Mouse (Mus musculus): ENCODE measurements at regions not wholly inside any gene's neighbourhood (a gene's known extent, or its start where the extent isn't known, plus 50 kb on each side); places are given as distances from the start of the nearest gene placed in this dataset.

DNA sequence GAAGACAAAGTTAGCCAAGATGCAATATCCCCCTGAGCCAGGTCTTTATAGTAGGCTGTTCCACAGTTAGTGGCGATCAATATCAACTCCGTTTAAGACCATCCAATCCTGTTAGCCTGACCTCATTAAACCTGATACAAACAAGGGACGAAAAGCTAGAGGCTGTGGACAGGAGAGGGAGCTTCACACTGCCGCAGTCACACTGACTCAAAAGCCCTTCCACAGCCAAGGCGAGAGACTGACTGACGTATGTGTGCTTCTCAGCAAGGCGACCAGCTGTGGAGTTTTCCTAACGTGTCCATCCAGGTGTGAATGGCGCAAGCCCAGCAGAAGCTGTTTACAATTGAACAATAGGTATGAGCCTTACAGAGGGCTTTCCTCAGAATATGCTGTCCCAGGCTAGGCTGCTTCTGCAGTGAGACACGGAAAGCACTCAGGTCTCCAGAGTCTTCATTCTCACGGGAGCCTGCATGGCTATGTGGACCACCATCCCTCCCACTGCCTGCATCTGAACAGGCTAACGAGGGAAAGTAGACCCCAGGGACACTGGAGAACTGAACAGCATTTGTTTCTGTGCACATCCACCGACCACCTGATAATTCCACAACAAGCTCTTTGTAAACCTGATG is 224.7 kb upstream of the Pgrmc2 start:
- DNase-seq (ENCODE audit: low spot score in 2 of 2), result no peak

DNA sequence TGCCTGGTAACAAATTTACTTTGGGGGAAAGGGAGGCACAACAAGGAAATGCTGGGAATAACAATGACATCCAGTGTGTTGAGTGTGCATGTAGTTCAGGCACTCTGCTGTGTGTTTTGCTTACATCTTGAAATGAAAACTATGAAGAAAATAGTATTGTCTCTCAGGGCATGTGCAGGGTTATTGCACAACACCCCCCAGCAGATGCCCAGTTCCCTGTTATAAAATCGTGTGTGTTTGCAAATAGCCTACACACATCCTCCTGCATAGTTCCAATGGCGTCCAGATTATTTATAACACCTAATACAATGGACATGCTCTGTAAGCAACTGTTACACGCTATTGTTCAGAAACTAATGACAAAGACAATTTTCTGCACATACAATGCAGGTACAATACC is 220.0 kb upstream of the Pgrmc2 start:
- no peak for DNase-seq (ENCODE audit: low spot score in 2 of 2)

DNA sequence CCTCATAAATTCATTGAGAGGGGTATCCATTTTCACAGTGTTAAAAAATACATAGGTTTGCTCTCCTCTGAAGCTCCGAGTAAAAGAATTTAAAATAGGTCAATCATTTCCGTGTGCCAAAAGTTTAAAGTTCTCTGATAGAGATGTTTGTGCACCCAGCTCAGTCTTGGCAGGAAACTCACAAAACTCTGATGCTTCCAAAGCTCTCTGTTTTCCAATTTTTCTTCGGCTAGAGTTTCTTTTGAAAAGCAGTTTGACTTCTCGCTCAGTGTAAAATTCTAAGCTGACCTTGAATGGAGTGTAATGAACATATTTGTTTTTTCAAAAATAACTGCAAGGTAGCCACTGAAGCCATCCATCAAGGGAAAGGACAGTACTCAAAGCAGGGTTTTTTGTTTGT is 215.9 kb upstream of the Pgrmc2 start:
- no peak for DNase-seq (ENCODE audit: low spot score in 2 of 2)

DNA sequence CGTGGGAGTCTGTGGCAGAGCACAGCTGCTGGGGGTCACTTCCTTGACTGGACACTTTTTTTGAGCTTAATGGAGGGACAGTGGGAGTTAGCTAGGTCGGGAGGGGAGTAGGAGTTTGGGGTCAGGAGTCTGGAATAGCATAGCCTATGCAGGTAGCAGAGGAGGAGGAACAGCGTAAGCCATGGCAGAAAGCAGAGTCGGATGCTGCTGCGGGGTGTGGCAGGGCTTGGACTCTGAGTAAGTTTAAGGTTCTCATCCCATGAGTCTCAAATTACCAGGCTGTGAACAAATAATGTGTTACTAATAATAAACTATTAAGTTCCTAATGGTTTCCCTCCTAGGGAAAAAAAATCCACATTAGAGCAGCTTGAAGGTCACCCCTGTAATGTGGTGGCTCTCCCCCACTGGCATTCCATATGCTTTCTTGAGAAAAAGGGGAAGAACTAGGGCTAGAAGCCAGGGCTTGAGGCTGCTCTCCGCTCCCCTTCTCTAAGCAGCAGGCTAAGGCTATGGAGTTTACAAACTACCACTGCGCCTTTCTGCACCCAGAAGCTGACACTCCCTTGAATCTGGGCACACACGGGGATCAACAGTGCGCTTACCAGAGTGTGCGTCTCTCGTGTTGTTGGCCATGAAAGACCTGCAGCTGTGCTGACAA is 213.4 kb upstream of the Pgrmc2 start:
- DNase-seq (ENCODE audit: low spot score in 2 of 2), result no peak

DNA sequence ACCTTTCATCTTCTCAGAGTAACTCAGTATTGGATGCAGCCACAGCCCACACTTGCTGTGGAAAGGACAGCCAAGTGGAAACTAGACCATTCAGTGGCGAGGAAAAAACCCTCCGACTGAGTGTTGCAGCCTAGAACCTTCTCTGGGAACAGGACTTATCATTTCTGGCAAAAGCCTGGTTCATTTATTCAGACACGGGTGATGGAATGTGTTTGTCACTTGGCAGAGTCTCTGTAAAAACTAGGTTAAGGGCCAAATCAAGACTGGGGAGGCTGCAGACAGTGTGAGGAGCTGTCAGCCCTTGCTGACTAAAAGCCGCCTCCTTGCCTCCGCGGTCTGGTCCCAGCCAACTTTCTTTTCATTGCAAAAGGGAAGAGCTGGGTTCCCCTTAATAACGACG is 212.3 kb upstream of the Pgrmc2 start:
- DNase-seq (ENCODE audit: low spot score in 2 of 2), result peak in 1 of 2 experiments; percentile 4

DNA sequence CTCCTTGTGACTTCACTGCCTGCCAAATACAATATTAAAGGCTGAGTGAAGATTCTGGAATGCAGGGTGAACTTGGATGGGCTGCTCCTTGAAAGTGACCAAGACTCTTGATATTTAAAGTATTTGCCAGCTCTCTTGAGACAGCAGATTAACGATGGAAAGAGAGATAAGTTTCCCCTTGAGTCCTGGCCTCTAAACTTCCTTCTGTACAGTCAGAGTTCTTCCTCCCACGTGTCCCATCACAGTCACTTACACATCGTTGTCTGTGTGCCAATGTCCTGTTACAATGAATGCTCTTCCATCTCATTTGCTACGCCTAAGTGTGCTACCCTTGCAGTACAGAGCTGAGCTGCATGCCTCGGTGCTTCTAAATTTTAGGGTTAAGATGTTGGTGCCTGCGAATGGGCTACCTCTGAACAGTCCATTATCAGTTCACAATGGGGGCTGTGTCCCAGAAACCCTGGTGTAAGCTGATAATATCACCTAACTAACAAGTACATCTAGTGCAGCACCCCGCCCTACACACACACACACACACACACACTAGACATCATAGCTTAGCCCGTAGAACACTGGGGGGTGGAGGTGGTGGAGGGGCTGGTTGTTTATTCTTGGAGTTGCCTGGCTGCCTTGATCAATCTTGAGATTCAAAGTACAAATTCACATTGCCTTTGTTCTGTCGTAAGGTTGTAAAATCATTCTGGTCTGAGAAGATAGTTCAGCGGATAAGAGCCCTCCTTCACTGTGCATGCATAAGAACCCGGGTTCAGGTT is 207.9 kb upstream of the Pgrmc2 start:
- no peak for DNase-seq (ENCODE audit: low spot score in 2 of 2)

GRCm38 (mm10) chr3:41288735-41289134 is 205.9 kb upstream of the Pgrmc2 start:
- DNase-seq (ENCODE audit: low spot score in 2 of 2), result no peak

GRCm38 (mm10) chr3:41288066-41288465 is 205.2 kb upstream of the Pgrmc2 start:
- no peak for DNase-seq (ENCODE audit: low spot score in 2 of 2)

DNA sequence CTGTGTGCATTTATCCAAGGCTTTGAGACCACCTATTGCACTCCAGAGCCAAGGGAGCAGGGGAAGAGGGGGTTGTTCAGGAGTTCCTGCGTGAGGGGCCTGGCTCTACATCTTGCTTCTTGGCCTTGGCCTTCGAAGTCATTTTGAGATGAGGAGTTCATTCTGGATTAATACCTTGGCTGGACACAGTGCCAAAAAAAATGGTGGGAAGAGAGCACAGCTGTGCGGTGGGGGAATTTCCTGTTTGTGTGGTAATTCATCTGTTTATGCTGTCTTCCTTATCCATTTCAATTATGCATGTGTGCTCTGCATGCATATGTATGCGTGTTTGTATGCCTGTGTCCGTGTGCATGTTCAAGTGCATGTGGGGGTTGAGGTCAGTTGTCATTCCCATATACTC is 202.5 kb upstream of the Pgrmc2 start:
- DNase-seq (ENCODE audit: low spot score in 2 of 2), result no peak

GRCm38 (mm10) chr3:41284897-41285296 is 202.1 kb upstream of the Pgrmc2 start:
- DNase-seq (ENCODE audit: low spot score in 2 of 2), result no peak

DNA sequence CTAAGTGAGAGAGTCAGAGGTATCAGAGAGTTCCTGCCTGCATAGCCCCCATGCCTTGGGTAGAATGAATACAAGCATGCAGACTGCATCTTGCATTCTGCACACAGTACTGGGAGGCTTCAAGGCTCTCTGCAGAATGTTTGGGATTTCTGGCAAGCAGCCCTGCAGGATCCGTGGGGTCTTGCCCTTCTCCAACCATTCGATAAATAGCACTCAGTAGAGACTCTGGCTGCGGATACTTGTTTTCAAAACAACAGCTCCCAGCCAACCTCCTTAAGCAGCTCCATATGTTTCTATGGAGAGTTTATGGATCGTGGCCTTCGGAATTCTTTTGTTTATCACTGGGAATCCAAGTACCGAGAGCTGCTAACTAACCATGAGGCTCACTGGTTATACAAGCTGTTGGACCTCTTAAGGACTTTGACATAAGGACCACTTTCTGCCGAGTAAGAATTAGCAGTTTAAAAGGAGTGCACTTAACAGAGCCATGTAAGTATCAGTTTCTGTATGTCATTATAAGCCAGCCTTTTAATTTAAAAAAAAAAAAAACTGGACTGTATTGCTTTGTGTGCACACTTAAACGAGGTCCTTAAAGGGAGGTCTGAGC is 199.7 kb upstream of the Pgrmc2 start:
- no peak for DNase-seq (ENCODE audit: low spot score in 2 of 2)

DNA sequence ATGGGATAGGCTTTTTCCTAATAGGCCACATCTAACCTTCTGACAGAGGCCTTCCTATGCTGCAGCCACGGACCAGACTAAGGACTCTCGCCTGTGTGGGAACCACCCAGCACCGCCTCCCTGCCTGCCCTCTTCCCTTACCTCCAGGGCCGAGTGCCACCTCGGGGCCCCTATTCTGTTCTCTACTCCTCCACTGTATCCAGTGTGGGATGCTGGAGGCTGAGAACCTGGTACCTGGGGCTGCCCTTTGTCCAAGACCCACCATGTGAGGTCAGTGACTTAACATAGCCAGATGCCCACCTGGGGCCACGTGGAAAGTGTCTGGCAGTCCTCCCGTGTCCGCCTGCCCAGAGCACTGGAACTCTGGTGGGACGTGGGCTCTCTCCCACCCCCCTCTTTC is 193.2 kb upstream of the Pgrmc2 start:
- DNase-seq (ENCODE audit: low spot score in 2 of 2), result no peak

DNA sequence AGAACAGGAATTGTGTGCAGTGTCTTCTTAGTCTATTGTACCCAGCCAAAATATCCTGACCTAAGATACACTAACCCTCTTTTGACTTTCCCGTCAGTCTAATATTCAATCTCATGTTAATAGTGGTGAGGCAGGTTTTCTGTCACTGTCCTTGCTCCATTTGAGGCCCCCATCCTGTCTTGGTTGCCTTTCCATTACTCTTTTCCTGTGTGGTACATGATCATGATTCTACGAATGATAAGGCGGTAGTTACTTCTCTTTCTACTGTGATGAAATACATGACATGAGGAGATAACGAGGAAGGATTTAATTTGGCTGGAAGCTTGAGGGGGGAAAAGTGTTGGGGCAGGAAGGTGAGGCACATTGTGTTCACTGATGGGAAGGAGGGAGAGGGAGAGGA is 185.7 kb upstream of the Pgrmc2 start:
- no peak for DNase-seq (ENCODE audit: low spot score in 2 of 2)

DNA sequence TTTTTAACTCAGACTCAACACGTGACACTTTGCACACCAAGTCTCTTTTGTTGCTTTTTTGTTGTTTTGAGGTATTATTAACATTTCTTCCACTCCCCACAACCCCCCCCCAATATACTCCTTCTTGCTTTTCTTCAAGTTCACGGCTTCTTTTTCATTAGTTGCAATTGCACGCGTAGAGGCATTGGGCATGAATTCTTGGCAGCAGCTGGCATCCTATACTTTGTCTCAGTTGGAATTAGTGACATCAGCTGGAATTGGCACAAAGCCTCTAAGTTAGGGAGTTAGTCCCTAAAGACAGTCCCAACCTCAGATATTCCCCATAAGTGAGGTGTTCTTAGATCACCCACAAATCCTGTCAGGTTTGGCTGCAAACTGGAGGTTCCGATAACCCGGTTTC is 183.4 kb upstream of the Pgrmc2 start:
- no peak for DNase-seq (ENCODE audit: low spot score in 2 of 2)

DNA sequence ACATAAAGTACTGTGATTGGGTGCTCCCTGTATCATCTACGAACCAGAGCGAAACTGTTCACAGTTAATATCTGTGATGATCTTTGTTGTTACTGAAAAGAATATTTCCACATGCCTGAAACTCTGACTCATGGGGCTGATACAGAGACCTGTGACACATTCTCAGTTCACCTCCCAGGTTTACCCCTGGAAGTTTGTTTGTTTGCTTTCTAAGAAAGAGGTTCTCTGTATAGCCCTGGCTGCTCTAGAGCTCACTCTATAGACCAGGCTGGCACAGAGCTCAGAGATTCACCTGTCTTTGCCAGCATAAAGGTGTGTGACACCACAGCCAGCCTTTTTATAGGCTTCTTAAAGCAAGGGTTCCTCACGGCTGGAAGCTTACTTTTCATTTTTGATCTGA is 182.6 kb upstream of the Pgrmc2 start:
- DNase-seq (ENCODE audit: low spot score in 2 of 2), result no peak

DNA sequence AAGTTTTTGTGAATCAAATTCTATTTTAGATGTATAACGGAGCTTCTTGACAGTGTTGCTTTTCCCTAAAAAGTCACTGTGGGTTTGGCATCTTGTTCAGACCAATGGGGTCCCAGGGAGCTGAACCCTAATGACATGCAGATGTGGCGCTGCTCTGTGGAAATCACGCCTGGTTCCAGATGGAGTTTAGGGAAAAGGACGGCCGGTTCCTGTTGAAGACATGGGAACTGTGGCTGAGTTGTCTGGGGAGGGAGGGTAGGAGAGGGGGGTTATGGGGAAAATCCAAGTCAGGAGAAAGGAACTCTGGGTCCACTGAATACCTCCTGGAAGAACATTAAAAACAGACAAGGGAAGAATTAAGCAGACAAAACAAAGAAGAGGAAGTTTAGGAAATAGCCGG is 175.4 kb upstream of the Pgrmc2 start:
- DNase-seq (ENCODE audit: low spot score in 2 of 2), result no peak

GRCm38 (mm10) chr3:41244960-41245359 is 162.1 kb upstream of the Pgrmc2 start:
- DNase-seq (ENCODE audit: low spot score in 2 of 2), result no peak

- no peak for DNase-seq (ENCODE audit: low spot score in 2 of 2)
Measured at GRCm38 (mm10) chr3:41241856-41242552, 159.2 kb upstream of the Pgrmc2 start.

DNA sequence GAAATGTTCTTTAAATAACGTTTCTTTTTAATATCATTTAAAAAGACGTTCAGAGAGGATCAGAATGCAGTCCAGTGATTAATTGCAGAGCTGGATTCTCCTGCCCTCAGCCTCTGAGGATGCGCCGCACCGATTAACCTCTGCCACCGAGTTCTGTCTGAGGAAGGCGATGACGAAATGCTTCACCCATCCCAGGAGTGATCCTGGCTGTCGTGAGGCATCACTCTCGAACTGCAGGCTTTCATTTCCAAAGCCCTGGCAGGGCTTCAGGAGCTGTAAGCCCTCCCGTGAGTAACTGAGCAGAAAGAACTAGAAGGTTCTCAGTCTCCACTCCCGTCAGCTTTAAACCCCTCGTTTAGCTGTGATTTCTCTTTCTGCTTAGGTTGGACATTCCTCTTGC is 157.0 kb upstream of the Pgrmc2 start:
- DNase-seq (ENCODE audit: low spot score in 2 of 2), result no peak

GRCm38 (mm10) chr3:41239246-41239645 is 156.4 kb upstream of the Pgrmc2 start:
- no peak for DNase-seq (ENCODE audit: low spot score in 2 of 2)

DNA sequence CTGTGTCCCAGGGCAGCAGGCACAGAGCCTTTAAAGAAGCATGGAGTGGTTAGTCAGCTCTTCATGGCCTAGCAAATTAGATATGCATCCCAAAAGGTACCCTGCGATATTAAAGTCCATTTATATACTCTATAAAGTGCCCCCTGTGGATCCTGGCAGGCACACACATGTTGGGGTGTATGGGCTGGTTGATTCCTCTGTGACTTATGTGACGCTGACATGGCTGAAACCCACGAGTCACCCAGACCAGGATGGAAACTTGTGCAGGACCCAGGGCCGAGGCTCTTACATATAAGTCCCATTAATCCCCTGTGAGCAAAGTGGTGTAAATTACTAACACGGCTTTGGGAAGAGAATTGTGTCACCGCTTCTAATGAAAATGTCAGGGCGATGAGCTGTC is 155.2 kb upstream of the Pgrmc2 start:
- DNase-seq (ENCODE audit: low spot score in 2 of 2), result no peak

- no peak for DNase-seq (ENCODE audit: low spot score in 2 of 2)
Measured at GRCm38 (mm10) chr3:41235610-41236009, 152.8 kb upstream of the Pgrmc2 start.
